Mouse (Mus musculus): ENCODE measurements around the gene Fbxw5.
A peak's percentile ranks its signal among the peaks of the same experiment; 100 is the strongest.

The Fbxw5 gene

DNA sequence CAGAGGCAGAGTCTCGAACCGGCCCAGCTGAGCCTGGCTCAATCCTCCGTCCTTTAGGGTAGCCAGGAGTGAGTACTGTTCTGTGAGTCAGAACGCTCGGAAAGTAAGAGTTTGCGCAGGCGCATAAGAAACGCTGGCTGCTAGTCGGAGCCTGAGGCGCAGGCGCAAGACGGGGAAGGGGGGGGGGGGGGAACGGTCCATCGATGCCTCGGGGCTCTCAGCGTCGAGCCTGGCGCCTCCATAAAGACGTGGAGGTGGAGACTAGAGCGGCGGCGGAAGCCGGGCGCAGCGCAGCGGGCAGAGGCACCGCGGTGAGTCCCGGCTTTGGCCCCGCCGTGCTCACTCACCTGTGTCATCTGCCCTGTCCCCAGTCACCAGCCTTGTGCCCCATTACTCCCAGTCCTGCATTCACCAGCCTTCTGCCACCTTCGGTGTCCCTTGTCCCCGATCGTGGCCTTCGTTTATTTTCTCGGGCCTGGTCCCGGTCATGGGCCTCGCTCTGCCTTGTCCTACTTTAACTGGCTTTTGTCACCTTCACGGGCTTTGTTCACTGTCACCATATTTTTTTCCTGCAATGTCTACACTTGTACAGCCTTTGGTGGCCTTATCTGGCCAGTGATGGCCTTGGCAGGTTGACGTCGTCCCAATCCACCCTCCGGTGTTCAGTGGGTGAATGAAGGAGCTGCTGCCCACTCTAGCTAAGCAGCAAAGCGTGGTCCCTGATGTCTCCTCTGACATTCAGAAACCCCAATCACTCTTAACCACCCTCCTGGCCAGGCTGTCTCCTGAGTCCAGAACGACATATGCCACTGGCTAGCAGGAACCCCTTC lies at the start of gene Fbxw5:
Gene Fbxw5 (plus strand): TSS at position 175 of the 830 bp plus-strand sequence.
- DNase-seq = peak; percentile 81

DNA sequence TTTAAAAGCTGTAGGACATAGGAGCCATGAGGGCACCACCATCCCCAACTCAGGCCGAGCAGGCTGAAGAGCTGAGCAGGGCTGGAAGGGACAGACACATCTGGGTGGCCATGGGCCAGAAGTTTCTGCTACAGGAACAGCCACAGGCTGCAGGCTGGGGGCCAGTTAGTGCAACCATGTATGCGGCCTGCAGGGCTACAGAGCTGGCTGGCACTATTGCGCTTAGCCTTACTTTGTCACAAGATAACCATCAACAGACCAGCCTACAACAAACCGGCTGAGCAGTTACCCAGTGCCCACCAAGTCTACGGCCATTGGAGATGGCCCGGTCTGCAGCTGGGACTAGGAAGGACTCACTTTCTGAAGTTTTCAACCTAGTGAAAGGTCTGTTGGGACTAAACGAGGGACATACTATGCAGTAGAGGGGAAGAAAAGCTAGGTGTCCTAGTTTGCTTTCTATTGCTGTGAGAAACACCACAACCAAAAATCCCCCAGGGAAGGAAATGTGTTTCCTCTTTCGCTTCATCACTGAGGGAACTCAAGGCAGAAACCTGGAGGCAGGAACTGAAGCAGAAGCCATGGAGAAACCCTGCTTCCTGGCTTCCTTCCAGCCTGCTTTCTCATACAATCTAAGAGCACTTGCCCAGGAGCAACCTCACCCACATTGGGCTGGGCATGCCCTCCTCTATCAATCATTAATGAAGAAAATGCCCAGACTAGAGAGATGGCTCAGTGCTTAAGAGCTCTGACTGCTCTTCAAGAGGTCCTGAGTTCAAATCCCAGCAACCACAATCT lies 49.5 kb upstream of the Fbxw5 start:
- DNase-seq = no peak

DNA sequence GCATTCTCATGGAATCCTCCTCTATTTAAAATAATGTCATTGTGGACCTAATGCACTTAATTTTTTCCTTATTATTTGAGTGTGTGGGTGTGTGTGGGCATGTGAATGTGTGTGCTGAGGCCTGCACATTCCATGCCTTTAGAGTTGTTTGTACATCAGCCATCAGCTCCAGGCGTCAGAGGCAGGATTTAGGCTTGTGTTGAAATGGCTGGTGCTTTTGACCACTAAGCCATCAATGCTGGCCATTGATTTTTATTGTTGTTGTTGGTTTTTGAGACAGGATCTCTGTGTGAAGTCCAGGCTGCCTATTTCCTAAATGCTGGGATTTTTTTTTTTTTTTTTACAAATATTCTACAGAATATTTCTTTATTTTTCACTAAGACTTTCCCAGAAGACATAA lies 47.6 kb upstream of the Fbxw5 start:
- DNase-seq = no peak

DNA sequence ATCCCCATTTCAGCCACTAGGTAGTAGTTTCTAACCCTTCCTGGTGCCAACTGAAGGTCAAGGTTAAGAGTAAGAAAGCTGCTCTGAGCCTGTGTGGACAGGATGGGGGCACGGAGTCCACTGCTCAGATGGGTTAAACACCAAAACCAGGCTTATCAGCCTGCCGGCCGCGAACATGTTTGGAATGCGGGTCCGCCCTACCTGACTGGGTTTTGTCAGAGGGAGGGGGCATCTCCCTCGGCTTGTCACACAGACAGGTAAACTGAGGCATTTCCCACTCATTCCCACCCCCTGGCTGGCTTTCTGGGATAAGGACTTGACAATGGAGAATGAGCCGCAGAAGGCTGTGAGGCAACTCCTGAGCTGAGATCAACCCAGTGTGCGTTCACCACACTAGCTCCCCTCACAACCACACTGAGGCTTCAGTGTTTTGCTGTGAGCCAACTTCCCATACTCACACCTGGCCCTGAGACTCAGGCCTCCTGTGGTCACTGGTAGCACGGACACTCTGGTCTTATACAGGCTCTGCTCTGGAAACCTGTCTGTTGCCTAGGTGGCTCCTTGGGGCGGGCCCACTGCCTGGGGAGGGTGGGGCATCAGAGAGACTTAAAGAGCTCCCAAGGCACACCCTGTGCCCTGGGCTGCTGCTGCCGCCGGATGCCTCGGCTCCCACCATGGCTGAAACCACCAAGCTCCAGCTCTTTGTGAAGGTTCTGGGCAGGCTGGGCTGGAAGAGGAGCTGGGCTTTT lies 44.2 kb upstream of the Fbxw5 start, which contains the start of gene Clic3:
Gene Clic3 (plus strand): TSS at position 634 of the 749 bp plus-strand sequence.
- DNase-seq = no peak

DNA sequence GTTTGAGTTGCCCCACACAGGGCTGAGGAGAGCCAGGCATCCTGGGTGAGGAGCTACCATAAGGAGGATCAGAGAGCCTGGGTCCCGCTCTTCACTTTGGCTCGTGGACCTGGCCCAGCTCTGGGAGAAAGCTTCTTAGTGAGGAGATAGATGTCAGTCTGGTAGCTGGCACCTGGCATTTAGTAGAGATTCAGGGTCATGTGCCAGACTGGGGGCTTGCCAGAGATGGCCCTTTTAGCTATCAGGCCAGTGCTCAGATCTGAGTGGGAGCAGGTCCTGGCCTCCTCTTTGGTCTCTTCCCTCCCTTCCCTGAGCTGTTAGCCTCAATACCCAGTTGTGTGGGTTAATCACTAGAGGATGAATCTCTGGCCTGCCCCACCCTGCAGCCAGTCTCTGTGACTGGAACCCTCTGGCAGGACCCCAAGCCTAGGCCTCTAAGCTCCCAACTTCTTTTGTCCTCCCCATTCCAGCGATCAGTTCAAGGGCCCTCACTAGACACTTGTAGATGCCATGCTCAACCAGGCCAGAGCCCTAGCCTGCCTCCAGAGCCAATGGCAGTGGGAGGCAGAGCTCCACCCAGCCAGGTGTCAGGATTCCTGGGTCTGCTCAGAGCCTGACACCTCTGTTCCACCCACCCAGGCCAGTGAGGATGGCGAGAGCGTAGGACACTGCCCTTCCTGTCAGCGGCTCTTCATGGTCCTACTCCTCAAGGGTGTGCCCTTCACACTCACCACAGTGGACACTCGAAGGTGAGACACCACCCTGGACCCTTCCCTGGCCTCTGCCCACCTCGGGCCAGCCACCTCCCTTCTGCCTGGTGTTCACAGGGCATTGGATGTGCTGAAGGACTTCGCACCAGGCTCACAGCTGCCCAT lies 43.3 kb upstream of the Fbxw5 start:
- no peak for DNase-seq

DNA sequence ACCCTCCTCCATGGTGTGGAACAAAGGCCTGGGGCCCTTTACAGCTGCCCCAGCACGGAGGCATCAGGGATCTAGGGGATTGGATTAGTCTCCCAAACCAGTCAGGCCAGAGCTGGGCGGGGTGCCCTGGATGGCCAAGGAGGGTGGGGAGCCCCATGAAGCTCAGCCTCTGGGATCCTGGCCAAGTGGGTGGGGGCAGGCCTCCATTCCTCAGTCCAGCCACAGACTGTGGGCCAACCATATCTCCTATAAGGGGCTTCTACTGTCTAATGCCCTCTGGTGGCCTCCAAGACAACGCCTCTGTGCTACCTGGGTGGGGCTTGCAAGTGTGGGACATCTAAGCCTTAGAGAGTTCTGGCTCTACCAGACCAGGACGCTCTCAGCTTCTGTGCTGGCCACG lies 41.6 kb upstream of the Fbxw5 start:
- no peak for DNase-seq

DNA sequence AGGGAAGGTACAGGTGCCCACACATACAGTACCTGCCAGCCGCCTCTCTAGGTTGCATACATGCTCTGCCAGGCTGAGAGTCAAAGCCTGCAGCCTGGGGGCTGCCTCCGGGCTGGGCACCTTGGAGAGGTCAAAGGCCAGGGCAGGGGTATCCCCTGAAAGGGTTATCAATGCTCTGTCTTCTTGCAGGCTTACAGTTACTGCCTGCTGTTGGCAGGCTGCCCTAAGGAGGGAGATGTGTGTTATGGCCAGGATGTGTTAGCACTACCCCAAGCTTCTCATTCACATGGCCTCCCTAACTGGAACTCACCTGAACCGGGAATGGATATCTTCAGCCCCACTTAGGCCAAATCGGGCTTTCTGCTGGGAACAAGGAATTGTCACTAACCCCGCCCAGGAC lies 40.4 kb upstream of the Fbxw5 start:
- DNase-seq = no peak

DNA sequence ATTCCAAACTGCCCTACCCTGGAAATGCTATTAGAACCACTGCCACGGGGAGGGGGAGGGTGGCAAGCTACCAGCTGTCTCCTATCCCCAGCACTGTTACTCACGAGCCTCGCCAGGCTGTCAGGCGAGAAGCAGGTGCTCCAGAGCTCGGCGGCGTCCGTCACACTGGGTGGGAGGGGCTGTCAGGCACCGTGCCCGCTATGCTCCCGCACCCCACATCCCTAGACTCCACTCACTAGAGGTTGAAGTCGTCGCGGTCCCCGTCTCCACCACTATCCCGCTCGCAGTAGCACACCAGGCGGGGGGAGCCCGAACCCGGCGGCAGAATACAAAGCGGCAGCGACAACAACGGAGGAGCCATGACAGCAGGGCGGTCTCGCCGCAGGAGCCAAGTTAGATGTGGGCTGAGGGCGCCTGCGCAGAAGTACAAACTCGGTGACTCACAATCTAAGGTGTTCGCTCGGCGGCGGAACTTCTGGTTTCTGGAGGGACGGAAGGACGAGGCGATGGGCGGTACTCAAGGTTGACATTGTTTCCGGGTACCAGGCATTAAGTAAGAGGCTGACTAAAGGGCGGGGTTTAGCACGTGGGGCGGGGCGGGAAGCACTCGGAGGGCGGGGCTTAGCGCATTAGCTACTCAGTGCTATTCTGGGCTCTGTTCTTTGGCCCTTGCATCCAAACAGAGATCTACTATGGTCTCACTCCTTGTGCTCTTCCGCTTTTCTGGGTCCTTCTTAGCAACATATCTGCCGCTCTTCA lies 39.8 kb upstream of the Fbxw5 start, which contains the start of gene Paxx:
Gene Paxx (minus strand): TSS at position 544 of the 759 bp plus-strand sequence.
- peak; percentile 94 for DNase-seq

DNA sequence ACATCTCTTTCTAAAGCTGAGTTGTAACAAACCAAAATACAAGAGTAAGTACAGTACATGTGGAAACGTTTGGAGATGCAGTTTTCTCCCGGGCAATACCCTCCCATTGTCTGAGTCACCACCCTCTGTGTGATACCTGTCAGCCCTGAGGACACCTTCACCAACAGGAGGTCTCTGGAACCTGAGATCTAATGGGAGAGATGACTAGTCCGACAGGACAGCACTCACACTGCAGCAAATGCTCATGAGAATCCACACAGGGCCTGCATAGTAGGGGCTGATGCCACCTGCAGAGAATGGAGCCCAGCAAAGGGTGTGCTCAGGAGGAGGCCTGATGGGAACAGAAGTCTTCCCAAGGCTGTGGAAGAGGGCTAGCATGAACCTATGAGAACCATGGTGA lies 39.1 kb upstream of the Fbxw5 start:
- DNase-seq = no peak

DNA sequence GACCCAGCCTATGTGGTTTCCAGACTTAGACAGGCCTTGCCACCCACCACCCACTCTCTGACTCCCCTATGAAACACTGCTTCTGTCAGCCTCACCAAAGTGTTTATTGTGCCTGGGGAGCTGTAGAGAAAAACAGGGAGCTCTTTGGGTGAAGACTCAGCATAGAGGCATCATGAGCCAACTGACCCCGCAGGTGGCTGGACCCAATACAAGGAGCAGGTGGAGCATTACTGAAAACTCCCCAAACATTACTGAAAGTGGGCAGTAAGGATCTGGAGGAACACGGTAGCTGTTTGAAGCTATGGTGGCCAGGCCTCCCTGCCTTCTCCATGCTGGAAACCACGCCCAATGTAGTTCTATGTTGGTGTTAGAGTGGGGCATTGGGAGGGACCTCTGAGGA lies 36.9 kb upstream of the Fbxw5 start:
- DNase-seq = no peak

DNA sequence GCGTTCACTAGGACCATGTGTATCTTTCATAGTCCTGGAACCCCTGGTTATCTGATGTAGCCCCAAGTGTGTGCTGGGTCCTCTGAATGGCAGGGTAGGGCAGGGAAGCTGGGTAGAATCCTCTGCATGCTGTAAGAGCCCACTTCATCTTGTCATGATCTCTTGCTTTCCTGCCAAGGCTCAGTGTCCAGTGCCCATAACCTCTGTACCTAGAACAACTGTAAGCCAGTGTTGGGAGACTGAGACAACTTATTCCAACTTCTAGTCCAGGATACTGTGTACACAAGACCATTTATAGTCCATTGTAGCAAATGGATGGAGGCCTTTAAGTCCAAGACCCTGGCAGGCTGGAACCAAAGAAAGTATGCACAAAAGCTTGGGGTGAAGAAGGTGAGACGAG lies 35.3 kb upstream of the Fbxw5 start:
- DNase-seq = peak; percentile 27

DNA sequence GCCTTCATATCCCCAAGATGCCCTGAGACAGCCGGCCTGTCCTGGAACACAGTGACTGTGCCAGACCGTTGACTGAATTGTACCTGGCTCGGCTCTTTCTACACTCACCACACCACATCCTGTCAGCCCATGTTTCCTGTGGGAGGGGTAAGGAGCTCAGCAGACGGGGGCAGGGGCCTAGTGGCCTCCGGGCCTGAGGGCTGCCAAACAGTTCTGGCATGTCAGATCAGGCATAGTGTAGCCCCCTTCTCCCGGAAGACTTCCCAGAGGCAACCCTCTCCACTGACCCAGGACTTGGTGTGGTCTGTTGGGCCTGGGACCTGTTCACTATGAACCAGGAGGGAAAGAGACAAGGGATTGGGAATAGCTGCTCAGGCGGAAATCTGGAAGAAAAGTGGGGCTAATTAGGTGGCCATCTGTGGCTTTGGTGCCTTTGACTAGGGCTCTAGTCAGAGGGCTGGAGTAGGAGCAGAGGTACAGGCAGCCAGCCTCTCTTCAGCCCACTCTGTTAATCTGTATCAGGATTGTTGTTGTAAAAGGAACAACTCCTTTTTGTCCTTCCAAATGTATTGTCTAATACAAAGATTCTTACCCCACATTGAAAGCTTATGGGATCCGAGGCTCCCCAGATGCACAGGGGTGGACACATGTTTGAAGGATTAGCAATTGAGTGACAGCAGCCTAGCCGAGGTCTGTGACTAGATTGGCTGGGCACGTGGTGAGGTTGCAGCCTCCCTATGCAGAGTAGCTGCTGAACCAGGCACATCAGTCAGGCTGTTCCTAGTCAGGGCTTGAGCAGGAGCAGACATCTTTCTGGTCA lies 34.5 kb upstream of the Fbxw5 start:
- DNase-seq = peak; percentile 81

DNA sequence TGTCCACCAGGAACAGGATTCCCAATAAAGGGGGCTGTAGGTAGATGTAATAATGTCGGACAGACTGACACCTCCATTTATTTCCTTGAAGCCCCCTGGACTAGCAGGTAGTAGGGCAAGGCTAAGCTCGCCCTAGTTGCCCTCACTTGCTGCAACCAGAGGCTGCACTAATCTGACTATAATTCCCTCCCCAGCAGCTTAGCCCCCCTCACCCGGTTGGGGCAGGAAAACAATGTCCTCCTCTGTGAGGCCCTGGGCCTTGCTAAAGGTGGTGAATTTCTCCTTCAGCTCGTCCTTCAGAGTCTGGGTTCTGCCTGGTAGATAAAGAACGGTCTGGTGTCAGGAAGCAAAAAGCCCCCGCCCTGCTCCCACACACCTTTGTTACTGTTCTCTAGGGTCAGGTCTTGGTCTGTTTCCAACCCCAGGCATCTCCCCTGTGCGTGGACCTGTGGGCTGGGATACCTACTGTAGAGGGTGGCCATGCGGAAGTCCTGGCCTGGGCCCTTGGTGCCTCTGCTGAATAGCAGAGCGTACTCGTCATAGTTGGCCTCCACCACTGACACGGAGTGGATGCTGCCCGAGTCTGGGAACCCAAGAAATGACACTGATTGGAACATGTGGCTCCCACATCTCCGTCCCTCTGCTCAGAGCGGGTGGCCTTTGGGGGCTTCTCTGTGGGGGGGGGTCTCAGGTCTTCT lies 32.8 kb upstream of the Fbxw5 start:
- no peak for DNase-seq

DNA sequence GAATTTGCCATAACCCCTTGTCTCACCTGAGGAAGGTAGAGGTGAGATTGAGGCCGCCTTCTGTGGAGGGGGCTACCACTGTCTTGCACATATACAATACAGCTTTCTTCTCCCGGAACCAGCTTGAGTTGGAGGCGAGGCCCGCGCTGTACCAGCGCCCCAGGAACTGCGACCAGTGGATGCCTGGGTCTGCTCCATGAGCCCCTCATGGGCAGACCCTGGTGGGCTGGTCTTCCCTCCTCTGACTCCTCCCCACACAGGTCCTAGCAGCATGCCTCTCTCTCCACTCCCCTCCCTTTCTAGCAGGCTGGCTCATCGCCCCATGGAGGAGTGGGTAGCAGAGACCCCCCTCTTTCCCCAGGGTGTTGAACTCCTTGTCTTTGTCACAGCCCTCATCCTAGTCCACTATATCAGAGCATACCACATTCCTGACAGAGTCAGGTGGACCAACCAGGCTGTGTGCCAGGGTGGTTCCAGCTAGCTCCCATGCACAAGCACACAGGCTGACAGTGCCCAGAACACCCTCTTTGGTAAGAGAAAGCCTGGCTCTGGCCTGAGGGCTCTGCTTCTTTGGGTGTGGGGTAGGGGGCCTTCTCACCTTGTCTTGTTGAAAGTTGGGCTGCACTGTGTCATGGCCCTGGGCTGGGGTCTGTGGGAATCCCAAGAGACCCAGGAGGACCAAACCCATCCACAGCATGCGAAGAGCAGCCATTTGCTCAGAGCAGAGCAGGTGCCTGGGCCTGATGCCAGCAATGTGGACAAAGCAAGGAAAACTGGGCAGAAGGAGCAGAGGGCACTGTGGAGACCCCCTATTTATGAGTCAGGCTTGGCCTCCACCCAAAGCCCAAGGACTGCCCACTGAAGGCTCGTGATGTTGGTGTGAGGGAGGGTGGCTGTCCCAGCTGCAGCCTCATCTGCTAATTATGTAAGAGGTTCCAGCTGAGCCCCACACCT lies 31.3 kb upstream of the Fbxw5 start:
- no peak for DNase-seq

DNA sequence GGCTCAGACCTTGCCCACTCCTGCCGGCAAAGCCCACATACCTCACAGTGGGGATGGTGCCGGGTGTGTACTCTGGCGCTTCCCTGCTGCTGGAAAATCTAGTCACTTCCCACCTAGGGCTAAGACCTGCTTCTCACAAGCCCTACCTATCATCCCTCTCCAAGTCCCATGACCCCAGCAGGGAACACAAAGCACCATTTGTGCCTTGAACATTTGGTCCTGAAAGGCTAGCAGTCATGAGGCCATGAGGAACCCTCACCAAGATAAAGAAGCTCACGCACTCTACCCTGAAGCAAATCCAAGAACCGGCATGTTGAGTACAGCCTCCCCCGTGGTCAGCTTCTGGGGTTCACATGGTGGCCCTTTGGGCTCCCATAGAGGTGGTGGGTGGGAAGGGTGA lies 30.6 kb upstream of the Fbxw5 start, which contains the start of gene Ptgds:
Gene Ptgds (minus strand): TSS at position 78 of the 400 bp plus-strand sequence.
- no peak for DNase-seq

DNA sequence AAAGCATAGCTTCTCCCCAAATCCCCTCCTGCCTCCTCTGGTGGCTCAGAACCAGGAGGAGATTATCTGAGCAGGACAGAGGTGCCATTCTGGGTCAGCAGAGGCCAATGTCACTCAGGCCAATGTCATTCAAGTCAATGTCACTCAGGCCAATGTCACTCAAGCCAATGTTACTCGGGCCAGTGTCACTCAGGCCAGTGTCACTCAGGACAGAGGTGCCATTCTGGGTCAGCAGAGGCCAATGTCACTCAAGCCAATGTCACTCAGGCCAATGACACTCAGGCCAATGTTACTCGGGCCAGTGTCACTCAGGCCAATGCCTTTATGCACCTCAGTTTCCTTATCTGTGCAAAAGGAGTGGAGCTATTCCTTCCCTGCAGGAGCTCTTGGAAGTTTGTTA lies 28.0 kb upstream of the Fbxw5 start:
- no peak for DNase-seq

DNA sequence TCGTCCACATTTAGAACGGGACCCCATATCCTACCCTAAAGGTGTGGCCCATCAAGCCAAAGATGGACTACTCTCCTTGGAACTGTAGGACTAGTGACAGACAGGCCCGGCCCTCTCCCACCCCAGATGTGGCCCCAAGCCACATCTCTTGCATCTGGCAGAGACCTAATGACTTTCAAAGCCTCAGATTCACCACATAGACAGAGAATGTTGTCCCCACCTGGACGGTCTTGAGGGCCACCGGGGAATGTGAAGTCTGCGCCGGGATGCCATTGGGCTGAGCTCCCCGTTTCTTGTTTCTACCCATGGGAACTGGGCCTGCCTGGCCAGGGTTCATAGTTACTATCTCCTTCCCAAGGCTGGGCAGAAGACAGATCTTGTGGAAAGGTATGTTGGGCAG lies 23.0 kb upstream of the Fbxw5 start:
- no peak for DNase-seq

DNA sequence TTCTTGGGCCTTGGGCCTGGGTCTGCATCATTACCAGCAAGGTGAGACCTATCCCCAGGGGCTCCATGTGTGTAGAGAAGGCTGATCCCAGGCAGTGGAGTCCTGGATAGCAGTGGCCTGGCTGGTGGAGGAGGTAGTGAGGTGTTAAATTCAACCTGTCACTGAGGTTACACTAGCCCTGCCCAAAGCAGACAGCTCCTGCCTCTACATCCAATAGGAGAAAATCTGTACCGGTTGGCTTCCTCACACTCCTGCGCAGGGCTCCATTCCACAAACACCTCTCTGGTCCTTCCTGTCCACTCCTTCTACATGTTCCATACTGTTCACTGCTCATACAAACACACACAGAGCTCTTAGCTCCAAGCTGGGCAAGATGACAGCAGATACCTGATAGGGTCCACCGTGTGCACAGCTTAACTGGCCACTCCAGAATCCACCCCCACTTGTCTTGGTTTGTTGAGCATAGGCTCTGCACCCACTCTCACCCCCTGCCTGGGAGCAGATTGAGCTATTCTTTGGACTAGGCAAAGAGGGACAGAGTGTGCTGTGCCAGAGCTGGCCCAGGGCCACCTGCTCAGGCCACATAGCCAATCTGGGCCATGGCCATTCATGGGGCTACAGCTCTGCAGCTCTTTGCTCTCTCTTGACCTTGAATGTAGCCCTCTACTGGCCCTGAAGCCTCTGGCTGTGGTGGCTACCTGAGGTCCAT lies 22.4 kb upstream of the Fbxw5 start:
- DNase-seq = no peak

Data from thymus, postnatal 25 days (tissue).